Mouse (Mus musculus): ENCODE measurements around the gene Arfip1.

DNA sequence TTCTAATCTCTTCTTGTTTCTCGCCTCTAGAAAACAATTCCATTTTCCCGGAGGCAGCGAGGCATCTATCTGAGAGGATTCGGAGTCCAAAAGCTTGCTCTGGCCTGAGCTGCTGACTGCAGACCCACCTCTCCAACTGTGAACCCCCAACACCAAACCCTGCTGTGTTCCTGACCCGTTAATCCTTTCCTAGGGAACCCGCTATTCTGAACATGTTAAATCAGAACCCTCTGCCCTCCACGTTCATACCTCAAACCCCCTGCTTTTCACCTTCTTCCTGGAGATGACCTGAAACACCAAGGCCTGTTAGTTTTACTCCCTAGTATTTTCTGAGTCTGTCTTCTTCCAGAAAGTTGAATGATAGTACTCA, 33.4 kb upstream of the Arfip1 start:
- TF ChIP-seq CTCF (IDR thresholded peaks at IDR 0.05; ENCODE audit: borderline replicate concordance, insufficient read depth, low read depth, low read length) (no peak), POLR2A (IDR thresholded peaks at IDR 0.05; ENCODE audit: borderline replicate concordance, insufficient read depth, low read length) (no peak)
